Mouse (Mus musculus): ENCODE measurements around the gene Fam78b.

Fam78b gene

GRCm38 (mm10) chr1:167102046-167102445 lies 100.8 kb downstream of the Fam78b start:
- DNase-seq = no peak

- no peak for DNase-seq
These were observed 101.3 kb downstream of the Fam78b start for GRCm38 (mm10) chr1:167102566-167102965.

- DNase-seq = no peak
These were observed 103.9 kb downstream of the Fam78b start for GRCm38 (mm10) chr1:167104956-167105626.

- DNase-seq = no peak
These were observed 104.7 kb downstream of the Fam78b start for GRCm38 (mm10) chr1:167105916-167106315.

- no peak for DNase-seq
These were observed 107.8 kb downstream of the Fam78b start for GRCm38 (mm10) chr1:167108973-167109509.

- no peak for DNase-seq
These were observed 113.3 kb downstream of the Fam78b start for GRCm38 (mm10) chr1:167114363-167115050.

- no peak for DNase-seq
These were observed 113.9 kb downstream of the Fam78b start for GRCm38 (mm10) chr1:167115121-167115520.

GRCm38 (mm10) chr1:167116733-167117132 lies 115.5 kb downstream of the Fam78b start:
- DNase-seq = no peak

- DNase-seq = no peak
These were observed 117.8 kb downstream of the Fam78b start for GRCm38 (mm10) chr1:167118971-167119370.

GRCm38 (mm10) chr1:167119439-167119838 lies 118.2 kb downstream of the Fam78b start:
- DNase-seq = no peak

- DNase-seq = no peak
These were observed 121.2 kb downstream of the Fam78b start for GRCm38 (mm10) chr1:167122436-167122835.

- no peak for DNase-seq
These were observed 122.3 kb downstream of the Fam78b start for GRCm38 (mm10) chr1:167123551-167123950.

GRCm38 (mm10) chr1:167125870-167126269 lies 124.7 kb downstream of the Fam78b start:
- DNase-seq = no peak

- DNase-seq = no peak
These were observed 125.1 kb downstream of the Fam78b start for GRCm38 (mm10) chr1:167126292-167126691.

GRCm38 (mm10) chr1:167135748-167136147 lies 134.5 kb downstream of the Fam78b start:
- no peak for DNase-seq
